Mouse (Mus musculus): ENCODE measurements around the gene Foxe3. TPM values are rescaled to one million over a fixed set of nuclear protein-coding genes. Genes with fewer than 3 reads are reported as not detected.

Gene Foxe3
- polyA plus RNA-seq, 1 experiment from 2014 or later: not detected

Other genes starting within 250 kb of the Foxe3 start
- gene Gm12830, start 104.3 kb downstream of the Foxe3 start, polyA plus RNA-seq (2015; fragmentation: Nextera tagmentation; extraction: Ambion mirVana): not detected in 2 replicates
- gene Foxd2, start 17.1 kb downstream of the Foxe3 start, polyA plus RNA-seq (2015; fragmentation: Nextera tagmentation; extraction: Ambion mirVana): not detected in 2 replicates
- 44.6 and 46.8 TPM in 2 replicates for gene Cmpk1, start 61.2 kb upstream of the Foxe3 start, polyA plus RNA-seq (2015; fragmentation: Nextera tagmentation; extraction: Ambion mirVana)
- gene Stil, start 74.1 kb upstream of the Foxe3 start, polyA plus RNA-seq (2015; fragmentation: Nextera tagmentation; extraction: Ambion mirVana): 10.2 and 10.4 TPM in 2 replicates
- gene Tal1, start 130.4 kb upstream of the Foxe3 start, polyA plus RNA-seq (2015; fragmentation: Nextera tagmentation; extraction: Ambion mirVana): 17.1 and 17.8 TPM in 2 replicates
- 25.1 and 28.2 TPM in 2 replicates for gene Pdzk1ip1, start 162.7 kb upstream of the Foxe3 start, polyA plus RNA-seq (2015; fragmentation: Nextera tagmentation; extraction: Ambion mirVana)
- gene Cyp4x1, start 208.3 kb upstream of the Foxe3 start, polyA plus RNA-seq (2015; fragmentation: Nextera tagmentation; extraction: Ambion mirVana): 0.04 and 0.05 TPM in 2 replicates